ENCODE assay signal across 15 mouse cellular contexts in the genomic region with DNA sequence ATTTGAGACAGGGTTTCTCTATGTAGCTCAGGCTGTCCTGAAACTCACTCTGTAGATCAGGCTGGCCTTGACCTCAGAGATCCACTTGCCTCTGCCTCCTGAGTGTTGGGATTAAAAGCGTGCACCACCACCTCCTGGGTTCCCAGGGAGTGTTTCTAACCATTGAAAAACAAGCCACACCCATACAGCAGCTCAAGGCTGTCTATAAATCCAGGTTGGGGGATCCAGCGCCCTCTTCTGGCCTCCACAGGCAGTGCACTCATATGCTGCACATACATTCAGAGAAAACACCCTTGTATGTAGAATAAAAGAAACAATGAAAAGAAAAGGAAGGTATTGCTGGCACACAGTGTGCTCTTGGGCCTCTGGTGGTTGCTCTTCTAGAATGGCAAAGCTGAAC.
"Had no signal": no experiment of that assay in that cellular context is flagged by ENCODE, and none has a peak within 500 bp of the region (broad histone marks: within the 10 kb centered on the region; RNA-seq: fewer than 3 reads in every experiment).

No protein-coding gene starts in this region.

- H3K27ac ChIP-seq: left cerebral cortex, adult 2 months; limb, embryonic 10.5 days; liver, embryonic 13.5 days; midbrain, embryonic 13.5 days; neural tube, embryonic 12.5 days had no signal

- H3K4me1 ChIP-seq: liver, embryonic 13.5 days had no signal

- DNase-seq: kidney, adult 11 months; kidney, adult 9 months; kidney, postnatal 10 days; kidney, postnatal 4 days; liver, embryonic 13.5 days; lung, adult 2 months; lung, postnatal 36 days; right cerebral cortex, postnatal 4 days; spleen, adult 18-20 months; thymus, postnatal 4 days had no signal

- H3K9ac ChIP-seq: liver, embryonic 13.5 days; midbrain, embryonic 13.5 days; neural tube, embryonic 12.5 days had no signal

- H3K36me3 ChIP-seq: limb, embryonic 10.5 days; liver, embryonic 13.5 days; midbrain, embryonic 13.5 days; neural tube, embryonic 12.5 days had no signal

- H3K4me2 ChIP-seq: liver, embryonic 13.5 days; midbrain, embryonic 13.5 days; neural tube, embryonic 12.5 days had no signal

- H3K4me3 ChIP-seq: left cerebral cortex, adult 2 months; limb, embryonic 10.5 days; liver, embryonic 13.5 days; midbrain, embryonic 13.5 days; neural tube, embryonic 12.5 days had no signal

- H3K27me3 ChIP-seq: midbrain, embryonic 13.5 days; neural tube, embryonic 12.5 days had no signal

- ATAC-seq: lung, postnatal 0 days; midbrain, embryonic 13.5 days had no signal

- H3K9me3 ChIP-seq: limb, embryonic 10.5 days; liver, embryonic 13.5 days; midbrain, embryonic 13.5 days had no signal
